Mouse (Mus musculus) heart, embryonic 11.5 days (tissue): ENCODE measurements at regions not wholly inside any gene's neighbourhood (a gene's known extent, or its start where the extent isn't known, plus 50 kb on each side); places are given as distances from the start of the nearest gene placed in this dataset.

ENCODE experiments used
- ATAC-seq: fragments of 200-750 bp; cut with Nextera tagmentation; replicated peaks from 2 replicates; pipeline ENCODE4 v1.8.0; 2017; ENCODE audit warnings: moderate library complexity; ENCODE audit not compliant: insufficient number of reproducible peaks, low FRiP score, low TSS enrichment
- H3K27ac ChIP-seq: fragments of 300-500 bp; sonication (generic); 2 replicates; pipeline ENCODE4 v1.5.1; 2014; ENCODE audit warnings: mild to moderate bottlenecking, low read depth, low read length
- H3K27me3 ChIP-seq: fragments of 300-500 bp; sonication (generic); 2 replicates; pipeline ENCODE4 v1.6.1; 2014; ENCODE audit warnings: mild to moderate bottlenecking, low read length, mixed read lengths; ENCODE audit not compliant: control insufficient read depth, insufficient read depth
- H3K36me3 ChIP-seq: fragments of 300-500 bp; sonication (generic); 2 replicates; pipeline ENCODE4 v1.6.1; 2014; ENCODE audit warnings: mild to moderate bottlenecking, low read length, moderate library complexity, mixed read lengths; ENCODE audit not compliant: control insufficient read depth, insufficient read depth
- H3K4me1 ChIP-seq: fragments of 300-500 bp; sonication (generic); 2 replicates; pipeline ENCODE4 v1.6.1; 2014; ENCODE audit warnings: low read length; ENCODE audit not compliant: control insufficient read depth, insufficient read depth
- H3K4me2 ChIP-seq: fragments of 300-500 bp; sonication (generic); 2 replicates; pipeline ENCODE4 v1.6.1; 2014; ENCODE audit warnings: mild to moderate bottlenecking, moderate library complexity
- H3K4me3 ChIP-seq: fragments of 300-500 bp; sonication (generic); 2 replicates; pipeline ENCODE4 v1.5.1; 2014; ENCODE audit warnings: low read depth, low read length
- H3K9ac ChIP-seq: fragments of 300-500 bp; sonication (generic); 2 replicates; pipeline ENCODE4 v1.6.1; 2014; ENCODE audit warnings: mild to moderate bottlenecking, low read depth, low read length, moderate library complexity
- H3K9me3 ChIP-seq: fragments of 300-500 bp; sonication (generic); replicated peaks from 2 replicates; pipeline ENCODE4 v1.6.1; 2016; ENCODE audit warnings: low read length; ENCODE audit not compliant: control insufficient read depth
- WGBS: fragments of 180-500 bp; shearing (Covaris S2); extraction: QIAGEN DNeasy Blood & Tissue Kit; methylation state at CpG from one replicate; pipeline ENCODE4 v1.1.7; 2014; ENCODE audit not compliant: insufficient replicate concordance; 5-methylcytosine and 5-hydroxymethylcytosine counted together

DNA sequence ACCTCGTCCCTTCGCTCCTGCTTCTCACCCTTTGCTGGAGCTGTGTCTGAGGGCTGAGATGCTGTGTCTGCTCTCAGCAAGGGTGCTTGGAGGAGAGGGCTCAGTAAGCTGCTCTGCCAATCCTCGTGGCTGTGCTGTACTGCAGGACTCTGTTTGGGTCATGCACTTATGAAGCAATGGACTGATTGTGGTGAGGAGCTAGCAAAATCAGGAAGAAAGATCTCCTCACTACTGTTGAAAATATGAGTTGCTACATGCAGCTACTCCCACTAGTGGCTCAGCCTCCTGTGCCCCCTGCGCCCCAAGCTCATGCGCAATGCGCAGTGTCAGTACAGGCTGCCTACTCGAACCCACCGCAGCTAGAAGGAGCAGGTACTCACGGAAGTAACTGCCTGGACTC is 362.3 kb downstream of the Phkb start:
- H3K4me2 ChIP-seq: no peak overlapping the region
- no peaks in the 10 kb centered on the region for H3K4me1 ChIP-seq
- H3K9me3 ChIP-seq: no peaks in the 10 kb centered on the region
- no peaks in the 10 kb centered on the region for H3K36me3 ChIP-seq
- ATAC-seq: no peak
- no peak overlapping the region for H3K4me3 ChIP-seq
- H3K27ac ChIP-seq: no peak overlapping the region
- H3K27me3 ChIP-seq: no peaks in the 10 kb centered on the region
- H3K9ac ChIP-seq: no peak overlapping the region
- WGBS: 58% methylated on average over 9 of the region's 9 CpGs

DNA sequence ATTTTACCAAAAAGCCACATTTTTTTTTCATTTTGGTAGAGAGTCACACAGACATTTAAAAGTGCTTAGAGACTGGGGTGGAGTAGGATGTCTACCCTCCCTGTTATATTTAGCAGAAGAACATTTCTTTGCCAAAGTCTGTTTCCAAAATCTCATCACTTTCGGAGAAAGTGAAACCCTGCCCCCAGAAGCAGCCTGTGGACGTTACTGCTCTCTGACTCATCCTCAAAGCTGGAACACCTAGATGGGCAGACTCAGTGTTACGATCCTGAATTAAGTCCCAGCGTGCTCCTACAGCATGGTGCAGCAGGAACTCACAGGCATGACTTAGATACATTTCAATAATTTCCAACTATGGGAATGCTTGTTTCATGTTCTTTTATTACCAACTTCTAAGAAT is 361.1 kb downstream of the Phkb start:
- ATAC-seq: no peak
- no peak overlapping the region for H3K4me3 ChIP-seq
- no peaks in the 10 kb centered on the region for H3K9me3 ChIP-seq
- 77% methylated on average over 4 of the region's 4 CpGs for WGBS
- H3K4me2 ChIP-seq: no peak overlapping the region
- no peak overlapping the region for H3K9ac ChIP-seq
- H3K36me3 ChIP-seq: no peaks in the 10 kb centered on the region
- H3K4me1 ChIP-seq: no peaks in the 10 kb centered on the region
- H3K27ac ChIP-seq: no peak overlapping the region
- H3K27me3 ChIP-seq: no peaks in the 10 kb centered on the region

DNA sequence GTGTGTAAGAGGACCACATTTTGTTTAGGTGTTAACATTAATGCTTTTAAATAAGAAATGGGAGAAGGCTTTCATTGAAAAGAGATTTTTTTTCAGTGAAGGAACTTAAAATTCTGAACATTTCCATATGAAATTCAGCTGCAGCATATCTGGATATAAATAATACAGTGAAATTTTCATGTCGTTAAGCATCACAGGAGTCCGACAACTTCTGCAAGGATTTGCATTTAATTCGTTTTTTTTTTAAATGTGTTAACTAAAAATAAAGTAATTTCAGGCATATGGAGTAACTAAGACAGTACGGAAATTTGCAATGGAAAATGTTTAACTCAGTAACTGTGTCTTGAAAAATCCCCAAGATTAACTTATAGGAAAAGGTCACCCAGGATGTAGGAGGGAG is 351.5 kb downstream of the Phkb start:
- H3K4me3 ChIP-seq: no peak overlapping the region
- ATAC-seq: no peak
- H3K9me3 ChIP-seq: no peaks in the 10 kb centered on the region
- H3K27me3 ChIP-seq: no peaks in the 10 kb centered on the region
- 75% methylated on average over 4 of the region's 4 CpGs for WGBS
- no peak overlapping the region for H3K4me2 ChIP-seq
- H3K36me3 ChIP-seq: no peaks in the 10 kb centered on the region
- no peak overlapping the region for H3K9ac ChIP-seq
- H3K4me1 ChIP-seq: no peaks in the 10 kb centered on the region
- H3K27ac ChIP-seq: no peak overlapping the region

DNA sequence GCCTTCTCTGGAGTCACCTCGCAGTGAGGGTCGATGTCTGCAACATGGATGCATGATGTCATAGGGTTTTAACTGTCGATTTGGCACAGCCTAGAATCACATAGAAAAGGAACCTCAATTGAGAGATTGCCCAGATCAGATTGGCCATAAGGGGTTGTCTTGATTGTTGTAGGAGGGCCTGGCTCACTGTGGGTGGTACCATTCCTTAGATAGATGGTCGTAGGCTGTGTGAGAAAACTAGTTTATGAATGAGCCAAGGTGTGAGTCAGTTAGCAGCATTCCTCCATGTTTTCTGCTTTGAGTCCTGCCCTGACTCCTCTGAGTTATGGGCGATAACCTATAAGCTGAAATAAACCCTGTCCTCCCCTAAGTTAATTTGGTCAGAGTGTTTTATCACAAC is 343.9 kb downstream of the Phkb start:
- no peak for ATAC-seq
- 86% methylated on average over 5 of the region's 5 CpGs for WGBS
- Histone ChIP-seq H3K9me3 (no peaks in the 10 kb centered on the region), H3K4me2 (no peak overlapping the region), H3K27ac (no peak overlapping the region), H3K4me1 (no peaks in the 10 kb centered on the region), H3K9ac (no peak overlapping the region), H3K4me3 (no peak overlapping the region), H3K27me3 (no peaks in the 10 kb centered on the region), H3K36me3 (no peaks in the 10 kb centered on the region)

DNA sequence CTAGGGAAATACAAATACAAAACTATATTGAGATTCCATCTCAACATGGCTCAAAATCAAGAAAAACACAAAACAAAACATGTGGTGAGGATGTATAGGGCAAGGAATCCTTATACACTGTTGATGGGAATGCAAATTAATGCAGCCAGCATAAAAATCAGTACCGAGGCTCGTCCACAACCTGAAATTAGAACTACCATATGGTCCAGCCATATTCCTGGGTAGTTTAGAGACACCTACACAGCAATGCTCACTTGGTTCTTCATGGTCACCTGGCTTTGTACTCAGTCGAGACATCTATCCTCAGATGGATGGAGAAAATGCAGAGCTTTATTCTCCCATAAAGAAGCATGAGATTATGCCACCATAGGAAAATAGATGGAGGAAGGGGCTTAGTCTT is 340.0 kb downstream of the Phkb start:
- no peaks in the 10 kb centered on the region for H3K9me3 ChIP-seq
- H3K4me2 ChIP-seq: no peak overlapping the region
- H3K36me3 ChIP-seq: no peaks in the 10 kb centered on the region
- no peak overlapping the region for H3K4me3 ChIP-seq
- WGBS: 81% methylated on average over 3 of the region's 3 CpGs
- no peak for ATAC-seq
- no peaks in the 10 kb centered on the region for H3K4me1 ChIP-seq
- H3K27me3 ChIP-seq: no peaks in the 10 kb centered on the region
- H3K9ac ChIP-seq: no peak overlapping the region
- H3K27ac ChIP-seq: no peak overlapping the region

DNA sequence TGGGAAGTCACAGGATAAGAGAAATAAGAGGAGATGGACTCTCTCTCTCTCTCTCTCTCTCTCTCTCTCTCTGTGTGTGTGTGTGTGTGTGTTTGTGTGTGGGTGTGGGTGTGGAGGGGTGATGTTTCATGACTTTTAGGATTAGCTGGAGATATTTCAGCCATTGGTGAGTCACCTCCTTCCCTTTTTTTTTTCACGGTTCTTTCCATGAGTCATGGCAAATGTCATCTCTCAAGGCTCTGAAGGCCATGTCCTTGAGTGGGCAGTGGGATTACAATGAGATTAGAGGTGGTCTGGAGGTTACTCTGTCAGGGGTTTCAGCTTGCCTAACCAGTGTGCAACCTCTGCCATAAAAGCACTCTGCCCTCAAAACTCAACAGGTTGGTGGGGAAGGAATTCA is 329.3 kb downstream of the Phkb start:
- no peaks in the 10 kb centered on the region for H3K9me3 ChIP-seq
- ATAC-seq: no peak
- H3K27ac ChIP-seq: no peak overlapping the region
- no peaks in the 10 kb centered on the region for H3K27me3 ChIP-seq
- H3K4me3 ChIP-seq: no peak overlapping the region
- 50% methylated on average over 1 of the region's 1 CpGs for WGBS
- no peaks in the 10 kb centered on the region for H3K36me3 ChIP-seq
- no peak overlapping the region for H3K9ac ChIP-seq
- no peaks in the 10 kb centered on the region for H3K4me1 ChIP-seq
- no peak overlapping the region for H3K4me2 ChIP-seq

DNA sequence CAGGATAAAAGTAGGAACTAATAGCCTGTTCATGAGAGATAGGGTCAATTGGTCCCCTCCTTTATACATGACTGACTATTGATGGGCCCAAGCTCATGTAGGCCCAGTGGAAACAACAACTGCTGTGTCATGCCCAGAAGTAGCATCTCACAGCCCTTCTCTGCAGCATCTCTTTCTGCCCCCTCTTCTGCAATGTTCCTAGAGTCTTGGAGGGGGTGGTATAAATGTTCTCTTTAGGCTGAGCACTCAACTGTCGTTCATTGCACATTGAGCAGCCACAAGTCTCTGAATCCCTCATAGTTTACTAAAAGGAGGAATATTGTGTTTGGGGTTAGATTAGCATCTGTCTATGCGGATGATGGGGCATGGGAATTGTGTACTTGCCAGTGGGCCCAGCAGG is 324.1 kb downstream of the Phkb start:
- no peak overlapping the region for H3K27ac ChIP-seq
- no peaks in the 10 kb centered on the region for H3K9me3 ChIP-seq
- H3K27me3 ChIP-seq: no peaks in the 10 kb centered on the region
- no peak overlapping the region for H3K4me2 ChIP-seq
- ATAC-seq: no peak
- no peak overlapping the region for H3K4me3 ChIP-seq
- H3K36me3 ChIP-seq: no peaks in the 10 kb centered on the region
- WGBS: 71% methylated on average over 2 of the region's 2 CpGs
- no peak overlapping the region for H3K9ac ChIP-seq
- no peaks in the 10 kb centered on the region for H3K4me1 ChIP-seq

DNA sequence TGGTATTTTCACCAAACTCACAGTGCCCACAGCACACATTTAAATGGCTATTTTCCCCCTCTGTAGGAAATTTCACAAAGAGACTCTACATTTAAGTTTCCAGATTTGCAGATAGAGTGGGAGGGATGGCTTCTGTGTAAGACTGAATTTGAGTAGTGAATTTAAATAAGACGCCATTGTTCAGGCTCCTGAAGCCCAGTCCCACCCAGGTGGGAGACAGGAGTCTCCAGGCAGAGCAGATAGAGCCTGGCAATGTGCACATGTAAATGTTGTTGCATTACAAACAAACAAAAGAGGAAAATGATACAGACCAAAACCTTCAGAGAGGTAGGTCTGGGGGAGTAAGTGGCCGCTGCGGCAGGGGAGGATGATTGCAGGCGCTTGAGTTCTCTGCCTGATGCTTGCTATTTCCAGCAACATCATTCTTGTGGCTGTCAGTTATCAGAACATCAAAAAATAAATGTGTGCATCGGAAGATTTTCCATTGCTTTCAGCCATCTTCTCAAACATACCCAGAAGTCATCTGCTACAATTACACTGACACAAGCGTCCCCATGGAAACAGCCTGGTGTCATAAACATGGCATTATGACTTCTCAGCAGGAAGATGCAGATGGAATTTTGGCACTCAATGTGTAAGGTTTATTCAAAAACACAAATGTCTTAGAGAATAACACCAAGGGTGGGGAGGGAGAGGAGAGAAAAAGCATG is 318.5 kb downstream of the Phkb start:
- H3K36me3 ChIP-seq: no peaks in the 10 kb centered on the region
- WGBS: 83% methylated on average over 6 of the region's 6 CpGs
- no peaks in the 10 kb centered on the region for H3K9me3 ChIP-seq
- H3K4me1 ChIP-seq: no peaks in the 10 kb centered on the region
- ATAC-seq: no peak
- no peak overlapping the region for H3K27ac ChIP-seq
- H3K9ac ChIP-seq: no peak overlapping the region
- no peak overlapping the region for H3K4me2 ChIP-seq
- H3K4me3 ChIP-seq: no peak overlapping the region
- no peaks in the 10 kb centered on the region for H3K27me3 ChIP-seq

DNA sequence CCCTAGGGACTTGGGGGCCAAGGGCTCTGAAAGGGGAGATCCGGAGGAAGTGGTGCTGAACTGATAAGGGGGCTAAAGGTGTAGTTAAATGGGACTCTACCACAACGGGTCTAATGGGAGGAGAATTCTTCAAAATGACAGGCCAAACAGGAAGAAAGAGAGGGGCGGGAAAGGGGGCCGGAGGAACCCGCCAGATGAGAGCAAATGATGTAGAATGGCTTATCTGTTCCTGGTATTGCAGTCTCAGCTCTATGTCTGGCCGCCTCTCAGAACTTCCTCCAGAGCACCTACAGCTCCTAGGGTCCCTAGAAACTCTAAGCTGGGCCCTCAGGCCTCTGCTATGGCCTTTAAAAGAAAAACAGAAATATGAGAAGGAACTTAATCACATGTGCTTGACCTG is 306.8 kb downstream of the Phkb start:
- no peaks in the 10 kb centered on the region for H3K9me3 ChIP-seq
- WGBS: 44% methylated on average over 6 of the region's 6 CpGs
- ATAC-seq: no peak
- H3K27ac ChIP-seq: no peak overlapping the region
- H3K4me3 ChIP-seq: no peak overlapping the region
- no peaks in the 10 kb centered on the region for H3K4me1 ChIP-seq
- H3K4me2 ChIP-seq: no peak overlapping the region
- no peaks in the 10 kb centered on the region for H3K27me3 ChIP-seq
- H3K9ac ChIP-seq: no peak overlapping the region
- no peaks in the 10 kb centered on the region for H3K36me3 ChIP-seq
